Mouse (Mus musculus) MEL (cell line): ENCODE measurements around the gene Adam8. TPM values are rescaled to one million over a fixed set of nuclear protein-coding genes. Genes with fewer than 3 reads are reported as not detected.

Experiments used
- DNase-seq: peaks from one replicate; pipeline ENCODE4 v3.0.0; 2011; ENCODE audit warnings: low read depth, low spot score
- H3K27ac ChIP-seq: 2 replicates; pipeline ENCODE4 v1.5.1; 2012; ENCODE audit warnings: low read depth, mild to moderate bottlenecking, control low read depth, low read length, moderate library complexity; ENCODE audit not compliant: control insufficient read depth
- H3K27me3 ChIP-seq, 2 experiments: fragments of 150-350 bp in 1 of 2; sonication (generic) in 1 of 2; 2 replicates each; pipeline ENCODE4 v1.6.1; 2012; ENCODE audit warnings: low read length in 2 of 2, mild to moderate bottlenecking in 2 of 2, improper control_type of control experiment in 1 of 2, moderate library complexity in 1 of 2; ENCODE audit not compliant: insufficient read depth in 2 of 2, control insufficient read depth in 1 of 2
- H3K36me3 ChIP-seq, 2 experiments: 2 replicates each; pipeline ENCODE4 v1.6.1; 2012 to 2014; ENCODE audit warnings: low read length in 2 of 2, improper control_type of control experiment in 1 of 2, inconsistent platforms in 1 of 2, mild to moderate bottlenecking in 1 of 2; ENCODE audit not compliant: insufficient read depth in 2 of 2, control insufficient read depth in 1 of 2
- H3K4me1 ChIP-seq, 2 experiments: fragments of 150-350 bp in 1 of 2; sonication (generic) in 1 of 2; 2 replicates each; pipeline ENCODE4 v1.6.1; 2012; ENCODE audit warnings: low read length in 2 of 2, improper control_type of control experiment in 1 of 2, mild to moderate bottlenecking in 1 of 2; ENCODE audit not compliant: insufficient read depth in 2 of 2, control insufficient read depth in 1 of 2
- H3K4me3 ChIP-seq, 2 experiments: fragments of 150-350 bp in 1 of 2; sonication (generic) in 1 of 2; 2 replicates each; pipeline ENCODE4 v1.5.1; 2012; ENCODE audit warnings: low read depth in 2 of 2, low read length in 2 of 2, mild to moderate bottlenecking in 2 of 2, moderate library complexity in 2 of 2, control low read depth in 1 of 2, improper control_type of control experiment in 1 of 2; ENCODE audit not compliant: control insufficient read depth in 1 of 2, insufficient read depth in 1 of 2
- H3K79me2 ChIP-seq: 2 replicates; pipeline ENCODE4 v1.6.1; 2012; ENCODE audit warnings: mild to moderate bottlenecking, low read length, moderate library complexity; ENCODE audit not compliant: control insufficient read depth, poor library complexity, insufficient read depth
- H3K9ac ChIP-seq: 2 replicates; pipeline ENCODE4 v1.6.1; 2012; ENCODE audit warnings: low read depth, mild to moderate bottlenecking, control low read depth, low read length, moderate library complexity; ENCODE audit not compliant: control insufficient read depth, poor library complexity, severe bottlenecking
- H3K9me3 ChIP-seq: fragments of 150-350 bp; sonication (generic); replicated peaks from 2 replicates; pipeline ENCODE4 v1.6.1; 2012; ENCODE audit warnings: mild to moderate bottlenecking, low read length, improper control_type of control experiment, moderate library complexity; ENCODE audit not compliant: insufficient read depth
- CHD2 ChIP-seq: IDR thresholded peaks from 2 replicates; pipeline ENCODE4 v1.6.1; 2011; ENCODE audit warnings: low read length, improper control_type of control experiment
- ETS1 ChIP-seq: IDR thresholded peaks from 2 replicates; pipeline ENCODE4 v1.6.1; 2012; ENCODE audit warnings: low read depth, mild to moderate bottlenecking, inconsistent platforms, low read length, improper control_type of control experiment, moderate library complexity
- KAT2A ChIP-seq: conservative IDR thresholded peaks from 2 replicates; pipeline ENCODE4 v1.6.1; 2012; ENCODE audit warnings: low read depth, low read length, improper control_type of control experiment, inconsistent platforms
- MAX ChIP-seq: IDR thresholded peaks from 2 replicates; pipeline ENCODE4 v1.6.1; 2011; ENCODE audit warnings: low read length, improper control_type of control experiment
- MEF2A ChIP-seq: IDR thresholded peaks from 2 replicates; pipeline ENCODE4 v1.6.1; 2014; ENCODE audit warnings: low read depth, mild to moderate bottlenecking, inconsistent platforms, low read length, improper control_type of control experiment; ENCODE audit not compliant: poor library complexity, insufficient replicate concordance, severe bottlenecking; ENCODE audit errors: extremely low read depth
- MYC ChIP-seq: IDR thresholded peaks from 2 replicates; pipeline ENCODE4 v1.6.1; 2011; ENCODE audit warnings: low read depth, mild to moderate bottlenecking, low read length, improper control_type of control experiment, moderate library complexity
- NRF1 ChIP-seq: IDR thresholded peaks from 2 replicates; pipeline ENCODE4 v1.6.1; 2014; ENCODE audit warnings: low read depth, mild to moderate bottlenecking, inconsistent platforms, low read length, improper control_type of control experiment, moderate library complexity; ENCODE audit not compliant: poor library complexity, insufficient read depth, severe bottlenecking
- POLR2A ChIP-seq, 2 experiments: IDR thresholded peaks; 2 replicates each; pipeline ENCODE4 v1.6.1; 2011 to 2012; ENCODE audit warnings: low read length in 2 of 2, mild to moderate bottlenecking in 2 of 2, control low read depth in 1 of 2, improper control_type of control experiment in 1 of 2, low read depth in 1 of 2, moderate library complexity in 1 of 2; ENCODE audit not compliant: control insufficient read depth in 1 of 2, insufficient read depth in 1 of 2, poor library complexity in 1 of 2
- POLR2AphosphoS2 ChIP-seq: IDR thresholded peaks from 2 replicates; pipeline ENCODE4 v1.6.1; 2011; ENCODE audit warnings: low read length, improper control_type of control experiment
- POLR2AphosphoS5 ChIP-seq: IDR thresholded peaks from 2 replicates; pipeline ENCODE4 v1.6.1; 2012; ENCODE audit warnings: low read depth, borderline replicate concordance, mild to moderate bottlenecking, inconsistent platforms, low read length, moderate library complexity, mixed read lengths
- RAD21 ChIP-seq: IDR thresholded peaks from 2 replicates; pipeline ENCODE4 v1.6.1; 2011; ENCODE audit warnings: mild to moderate bottlenecking, low read depth, low read length, improper control_type of control experiment
- RCOR1 ChIP-seq: IDR thresholded peaks from 2 replicates; pipeline ENCODE4 v1.6.1; 2012; ENCODE audit warnings: low read depth, mild to moderate bottlenecking, inconsistent platforms, low read length, improper control_type of control experiment
- SMC3 ChIP-seq: IDR thresholded peaks from 2 replicates; pipeline ENCODE4 v1.6.1; 2011; ENCODE audit warnings: low read depth, low read length, improper control_type of control experiment
- TAL1 ChIP-seq: IDR thresholded peaks from 2 replicates; pipeline ENCODE4 v1.6.1; 2012; ENCODE audit warnings: mild to moderate bottlenecking, inconsistent platforms, low read length, moderate library complexity, mixed read lengths
- TBP ChIP-seq: IDR thresholded peaks from 2 replicates; pipeline ENCODE4 v1.8.0; 2011; ENCODE audit warnings: low read depth, low read length, improper control_type of control experiment
- TCF12 ChIP-seq: IDR thresholded peaks from 2 replicates; pipeline ENCODE4 v1.6.1; 2014; ENCODE audit warnings: low read depth, mild to moderate bottlenecking, inconsistent platforms, low read length, improper control_type of control experiment, moderate library complexity
- UBTF ChIP-seq: IDR thresholded peaks from 2 replicates; pipeline ENCODE4 v1.6.1; 2012; ENCODE audit warnings: low read depth, mild to moderate bottlenecking, inconsistent platforms, low read length, improper control_type of control experiment, moderate library complexity, borderline replicate concordance; ENCODE audit not compliant: insufficient read depth
- USF2 ChIP-seq, 2 experiments: IDR thresholded peaks; 2 replicates each; pipeline ENCODE4 v1.6.1; 2011 to 2012; ENCODE audit warnings: improper control_type of control experiment in 2 of 2, low read length in 2 of 2, borderline replicate concordance in 1 of 2, inconsistent platforms in 1 of 2, low read depth in 1 of 2, mild to moderate bottlenecking in 1 of 2; ENCODE audit not compliant: insufficient read depth in 1 of 2
- ZKSCAN1 ChIP-seq: IDR thresholded peaks from 2 replicates; pipeline ENCODE4 v1.6.1; 2012; ENCODE audit warnings: low read depth, mild to moderate bottlenecking, inconsistent platforms, low read length, improper control_type of control experiment, moderate library complexity
- ZMIZ1 ChIP-seq: IDR thresholded peaks from 2 replicates; pipeline ENCODE4 v1.6.1; 2012; ENCODE audit warnings: low read depth, mild to moderate bottlenecking, inconsistent platforms, low read length, improper control_type of control experiment, moderate library complexity
- polyA plus RNA-seq, 2 experiments: library from polyadenylated mRNA; stranded (reverse) in 1 of 2; unstranded in 1 of 2; fragments of >175 nt in 1 of 2; fragments of >200 nt in 1 of 2; gene quantifications; 2 replicates each; pipeline versions ENCODE4 v1.2.1 to v1.2.4; 2012; ENCODE audit warnings: low replicate concordance in 2 of 2, low read depth in 1 of 2; ENCODE audit not compliant: insufficient read length in 2 of 2, insufficient read depth in 1 of 2, missing spikeins in 1 of 2
- total RNA-seq: library from RNA; depleted of rRNA; stranded (reverse); fragments of 300-350 nt; gene quantifications from 2 replicates; pipeline ENCODE4 v1.2.3, GENCODE M21; 2012

Adam8 gene
- total and polyA plus RNA-seq, 3 experiments: 0.39 to 0.50 TPM; not detected in 1

DNA sequence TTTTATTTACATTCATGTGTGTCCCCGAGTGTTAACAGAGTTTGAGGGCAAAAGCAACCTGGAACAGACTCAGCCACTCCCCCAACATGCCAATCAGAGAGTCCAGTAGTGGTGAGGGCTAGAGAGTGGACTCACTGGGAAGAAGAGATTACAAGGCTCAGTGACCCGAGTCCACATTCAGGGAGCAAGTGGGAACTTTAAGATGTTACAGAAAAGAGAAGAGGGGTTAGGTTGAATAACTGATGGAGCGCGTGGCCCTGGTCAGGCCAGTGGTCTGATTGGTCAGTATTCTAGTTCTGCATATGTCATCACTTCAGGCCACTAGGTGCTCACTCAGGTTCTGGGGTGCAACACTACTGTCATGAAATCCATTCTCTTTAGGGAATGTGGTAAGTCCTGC is 25.2 kb downstream of the Adam8 start:
- H3K4me3 ChIP-seq: no peak overlapping the region

DNA sequence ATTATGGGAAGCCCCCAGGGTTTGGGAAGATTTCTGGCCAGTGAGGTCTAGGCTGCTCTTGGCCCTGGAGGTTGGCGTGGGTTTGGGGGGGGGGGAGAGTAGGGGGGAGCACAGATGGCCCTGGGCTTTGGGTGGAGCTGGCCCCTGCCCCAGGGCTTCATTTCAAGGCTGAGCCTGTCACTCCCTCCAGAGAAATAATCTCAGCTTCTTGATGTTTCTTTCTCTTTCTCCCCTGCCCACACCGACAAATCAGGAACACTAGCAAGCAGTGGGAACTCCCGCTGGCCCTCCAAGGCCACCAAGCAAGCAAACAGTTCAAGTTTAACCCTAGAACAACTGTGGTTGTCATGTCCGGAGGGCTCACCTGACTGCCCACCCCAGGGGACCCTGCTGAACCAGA is 28.5 kb downstream of the Adam8 start:
- H3K36me3 ChIP-seq: no peaks in the 10 kb centered on the region
- H3K79me2 ChIP-seq: no peaks in the 10 kb centered on the region
- no peaks in the 10 kb centered on the region for H3K27me3 ChIP-seq
- H3K9me3 ChIP-seq: no peaks in the 10 kb centered on the region
- H3K4me3 ChIP-seq: no peak overlapping the region
- no peak for TF ChIP-seq TCF12
- TF ChIP-seq, all 39 proteins: peak for 0
- DNase-seq: no peak
- no peak overlapping the region for H3K9ac ChIP-seq
- no peaks in the 10 kb centered on the region for H3K4me1 ChIP-seq
- no peak overlapping the region for H3K27ac ChIP-seq

More for the DNA sequence above, 25.2 kb downstream of the Adam8 start:
- Histone ChIP-seq H3K36me3 (peaks cover 0 to 8% of the 10 kb centered on the region in 2 experiments; a peak in 2 of 4 replicates), H3K27me3 (no peaks in the 10 kb centered on the region), H3K4me1 (peaks cover 0 to 16% of the 10 kb centered on the region in 2 experiments; a peak in 2 of 4 replicates), H3K9me3 (no peaks in the 10 kb centered on the region), H3K27ac (no peak overlapping the region), H3K79me2 (no peaks in the 10 kb centered on the region), H3K9ac (no peak overlapping the region)
- TF ChIP-seq MYC: no peak
- no peak for TF ChIP-seq TBP
- TF ChIP-seq MAX: no peak
- TF ChIP-seq POLR2AphosphoS5: no peak
- TF ChIP-seq KAT2A: no peak
- no peak for TF ChIP-seq TAL1
- no peak for TF ChIP-seq MEF2A
- no peak for TF ChIP-seq ETS1
- no peak for TF ChIP-seq TCF12
- TF ChIP-seq RCOR1: no peak
- no peak for TF ChIP-seq SMC3
- no peak for TF ChIP-seq POLR2AphosphoS2
- no peak for TF ChIP-seq CHD2
- no peak for DNase-seq

DNA sequence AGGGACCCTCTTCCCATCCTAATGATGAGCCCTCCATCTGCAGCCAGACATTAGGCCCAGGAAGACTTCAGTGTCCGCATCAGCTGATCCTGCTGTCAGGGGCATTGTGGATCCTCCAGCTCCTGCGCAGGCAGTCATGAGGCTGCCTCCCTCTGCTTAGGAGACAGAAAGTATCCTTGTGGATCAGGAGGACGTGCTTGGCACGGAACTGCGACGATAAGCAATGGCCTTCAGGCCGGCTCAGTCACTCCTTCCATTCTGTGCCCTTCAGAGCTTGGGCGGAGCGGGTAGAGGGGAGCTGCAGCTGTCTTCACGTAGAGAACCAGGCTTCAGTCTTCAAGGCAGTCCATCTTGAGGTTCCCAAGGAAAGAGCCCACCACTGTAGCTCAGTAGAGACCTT is 31.2 kb downstream of the Adam8 start:
- Histone ChIP-seq H3K27ac (no peak overlapping the region), H3K27me3 (no peaks in the 10 kb centered on the region), H3K79me2 (no peaks in the 10 kb centered on the region), H3K9me3 (no peaks in the 10 kb centered on the region), H3K4me3 (no peak overlapping the region), H3K36me3 (no peaks in the 10 kb centered on the region), H3K9ac (no peak overlapping the region), H3K4me1 (no peaks in the 10 kb centered on the region)
- DNase-seq: no peak
- TF ChIP-seq USF2 (IDR thresholded peaks at IDR 0.05; ENCODE audit: borderline replicate concordance in 1 of 2, insufficient read depth in 1 of 2, low read depth in 1 of 2, low read length in 2 of 2) (no peak), ZKSCAN1 (no peak), RAD21 (no peak), UBTF (no peak), NRF1 (no peak), POLR2A (IDR thresholded peaks at IDR 0.05; ENCODE audit: control insufficient read depth in 1 of 2, insufficient read depth in 1 of 2, low read depth in 1 of 2, low read length in 2 of 2, poor library complexity in 1 of 2) (no peak), ZMIZ1 (no peak)
